Mouse (Mus musculus) limb, embryonic 12.5 days (tissue): ENCODE measurements around the gene Cbx5. TPM values are rescaled to one million over a fixed set of nuclear protein-coding genes. Genes with fewer than 3 reads are reported as not detected.

Experiments
- ATAC-seq: fragments of 200-750 bp; cut with Nextera tagmentation; 2 replicates; pipeline ENCODE4 v1.8.0; 2017; ENCODE audit warnings: low read depth, moderate TSS enrichment; ENCODE audit not compliant: insufficient number of reproducible peaks, insufficient read depth, low FRiP score, low TSS enrichment
- H3K27ac ChIP-seq: fragments of 300-500 bp; sonication (generic); 2 replicates; pipeline ENCODE4 v1.5.1; 2016; ENCODE audit warnings: mild to moderate bottlenecking, moderate library complexity
- H3K27me3 ChIP-seq: fragments of 300-500 bp; sonication (generic); 2 replicates; pipeline ENCODE4 v1.6.1; 2016; ENCODE audit warnings: mild to moderate bottlenecking, moderate library complexity
- H3K36me3 ChIP-seq: fragments of 300-500 bp; sonication (generic); 2 replicates; pipeline ENCODE4 v1.6.1; 2016; ENCODE audit warnings: mild to moderate bottlenecking, moderate library complexity
- H3K4me1 ChIP-seq: fragments of 300-500 bp; sonication (generic); replicated peaks from 2 replicates; pipeline ENCODE4 v1.6.1; 2016
- H3K4me2 ChIP-seq: fragments of 300-500 bp; sonication (generic); 2 replicates; pipeline ENCODE4 v1.6.1; 2016; ENCODE audit warnings: mild to moderate bottlenecking, moderate library complexity
- H3K4me3 ChIP-seq: fragments of 300-500 bp; sonication (generic); replicated peaks from 2 replicates; pipeline ENCODE4 v1.5.1; 2016; ENCODE audit warnings: mild to moderate bottlenecking
- H3K9ac ChIP-seq: fragments of 300-500 bp; sonication (generic); replicated peaks from 2 replicates; pipeline ENCODE4 v1.6.1; 2016; ENCODE audit warnings: mild to moderate bottlenecking, moderate library complexity
- H3K9me3 ChIP-seq: fragments of 300-500 bp; sonication (generic); 2 replicates; pipeline ENCODE4 v1.6.1; 2016; ENCODE audit warnings: mild to moderate bottlenecking, moderate library complexity
- WGBS: fragments of 180-500 bp; shearing (Covaris S2); methylation state at CpG from one replicate; pipeline ENCODE4 v1.1.7; 2016; 5-methylcytosine and 5-hydroxymethylcytosine counted together
- polyA plus RNA-seq: library from polyadenylated mRNA; unstranded; fragments of >200 nt; fragmentation: Nextera tagmentation; extraction: Ambion mirVana; gene quantifications from 2 replicates; pipeline ENCODE4 v1.2.1, GENCODE M21; 2016

Gene Cbx5
- polyA plus RNA-seq, 1 experiment from 2014 or later = 201 TPM

- Histone ChIP-seq H3K9ac (0 out of 2 replicates have a peak overlapping the region, but pooled peaks have one; percentile 18), H3K27me3 (peaks cover 48% of the 10 kb centered on the region), H3K4me1 (peaks cover 14% of the 10 kb centered on the region), H3K36me3 (no peaks in the 10 kb centered on the region), H3K4me3 (no peak overlapping the region), H3K4me2 (peak overlapping the region; percentile 6), H3K27ac (no peak overlapping the region), H3K9me3 (no peaks in the 10 kb centered on the region)
- 24% methylated on average over 32 of the region's 32 CpGs for WGBS
- ATAC-seq = no peak
Measured at GRCm38 (mm10) chr15:103155366-103156321, 84.0 kb downstream of the Cbx5 start.

- H3K4me2 ChIP-seq = no peak overlapping the region
- 93% methylated on average over 4 of the region's 4 CpGs for WGBS
- peaks cover 65% of the 10 kb centered on the region for H3K27me3 ChIP-seq
- peaks cover 10% of the 10 kb centered on the region for H3K4me1 ChIP-seq
- H3K9me3 ChIP-seq = no peaks in the 10 kb centered on the region
- no peaks in the 10 kb centered on the region for H3K36me3 ChIP-seq
- H3K27ac ChIP-seq = no peak overlapping the region
- ATAC-seq = no peak
- no peak overlapping the region for H3K9ac ChIP-seq
- H3K4me3 ChIP-seq = no peak overlapping the region
Measured at GRCm38 (mm10) chr15:103152890-103153610, 86.6 kb downstream of the Cbx5 start.

DNA sequence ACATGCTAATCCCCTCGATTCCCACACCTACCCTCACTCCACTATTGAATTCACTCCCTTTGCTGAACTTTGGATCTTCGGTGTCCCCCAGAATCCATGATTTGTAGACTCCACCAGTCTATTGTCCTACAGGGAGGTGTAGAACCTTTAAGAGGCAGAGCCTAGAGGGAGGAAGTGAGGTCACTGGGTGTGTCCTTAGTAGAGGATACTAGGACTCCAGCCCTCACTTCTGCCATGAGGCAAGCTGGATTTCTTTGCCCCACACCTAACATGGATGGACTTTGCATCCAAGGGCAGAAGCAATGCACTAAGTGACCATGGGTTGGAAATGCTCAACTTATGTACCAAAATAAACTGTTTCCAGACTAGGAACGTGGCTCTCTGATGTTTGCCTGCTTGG lies 87.2 kb downstream of the Cbx5 start:
- Histone ChIP-seq H3K9me3 (no peaks in the 10 kb centered on the region), H3K27ac (no peak overlapping the region), H3K4me2 (no peak overlapping the region), H3K9ac (no peak overlapping the region), H3K4me1 (peaks cover 10% of the 10 kb centered on the region), H3K36me3 (no peaks in the 10 kb centered on the region), H3K4me3 (no peak overlapping the region), H3K27me3 (peaks cover 66% of the 10 kb centered on the region)
- ATAC-seq = no peak
- WGBS = 83% methylated on average over 3 of the region's 3 CpGs

DNA sequence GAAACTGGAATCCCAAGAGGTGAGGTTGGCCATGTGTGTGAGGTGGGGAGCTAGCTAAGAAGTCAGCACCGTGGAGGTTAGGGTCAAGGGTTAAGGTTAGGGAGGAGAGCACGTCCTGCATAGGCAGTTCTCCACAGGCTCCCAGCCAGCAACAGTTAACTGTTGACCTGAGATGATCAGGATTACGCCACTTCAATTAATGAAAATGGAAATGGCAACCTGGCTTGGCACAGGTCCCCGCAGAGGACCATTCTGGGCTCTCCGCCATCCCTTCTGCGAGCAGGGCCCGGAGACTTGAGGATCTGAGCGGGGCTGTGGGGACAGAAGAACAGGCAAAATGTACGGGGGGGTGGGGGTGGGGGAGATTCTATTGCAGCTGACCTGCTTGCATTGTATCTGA lies 91.8 kb downstream of the Cbx5 start:
- no peak overlapping the region for H3K27ac ChIP-seq

GRCm38 (mm10) chr15:103147422-103147690 lies 92.3 kb downstream of the Cbx5 start:
- H3K9ac ChIP-seq = no peak overlapping the region; the same call in 1 of the 2 replicates
- H3K27ac ChIP-seq = no peak overlapping the region
- ATAC-seq = no peak
- no peaks in the 10 kb centered on the region for H3K36me3 ChIP-seq
- no peaks in the 10 kb centered on the region for H3K9me3 ChIP-seq
- H3K4me1 ChIP-seq = peaks cover 9% of the 10 kb centered on the region
- peak overlapping the region; percentile 46 for H3K4me3 ChIP-seq
- H3K4me2 ChIP-seq = peak overlapping the region; percentile 84
- peaks cover 76% of the 10 kb centered on the region for H3K27me3 ChIP-seq
- 29% methylated on average over 3 of the region's 3 CpGs for WGBS

More for the DNA sequence above, 91.8 kb downstream of the Cbx5 start:
- H3K4me1 ChIP-seq = peaks cover 9% of the 10 kb centered on the region
- 68% methylated on average over 9 of the region's 9 CpGs for WGBS
- H3K36me3 ChIP-seq = no peaks in the 10 kb centered on the region
- H3K9me3 ChIP-seq = no peaks in the 10 kb centered on the region
- H3K27me3 ChIP-seq = peaks cover 77% of the 10 kb centered on the region
- no peak overlapping the region for H3K4me2 ChIP-seq
- no peak overlapping the region for H3K9ac ChIP-seq
- H3K4me3 ChIP-seq = 0 out of 2 replicates have a peak overlapping the region, but pooled peaks have one; percentile 46
- ATAC-seq = no peak

- Histone ChIP-seq H3K4me3 (peak overlapping the region; percentile 46), H3K9ac (peak overlapping the region; percentile 67), H3K27me3 (peaks cover 72% of the 10 kb centered on the region), H3K4me2 (peak overlapping the region; percentile 84), H3K36me3 (no peaks in the 10 kb centered on the region), H3K27ac (no peak overlapping the region), H3K4me1 (peaks cover 9% of the 10 kb centered on the region), H3K9me3 (no peaks in the 10 kb centered on the region)
- ATAC-seq = 0 out of 2 replicates have a peak, but pooled peaks have one; percentile 15
- WGBS = under 1% methylated on average over 57 of the region's 57 CpGs
Measured at GRCm38 (mm10) chr15:103146627-103147421, 92.8 kb downstream of the Cbx5 start.

DNA sequence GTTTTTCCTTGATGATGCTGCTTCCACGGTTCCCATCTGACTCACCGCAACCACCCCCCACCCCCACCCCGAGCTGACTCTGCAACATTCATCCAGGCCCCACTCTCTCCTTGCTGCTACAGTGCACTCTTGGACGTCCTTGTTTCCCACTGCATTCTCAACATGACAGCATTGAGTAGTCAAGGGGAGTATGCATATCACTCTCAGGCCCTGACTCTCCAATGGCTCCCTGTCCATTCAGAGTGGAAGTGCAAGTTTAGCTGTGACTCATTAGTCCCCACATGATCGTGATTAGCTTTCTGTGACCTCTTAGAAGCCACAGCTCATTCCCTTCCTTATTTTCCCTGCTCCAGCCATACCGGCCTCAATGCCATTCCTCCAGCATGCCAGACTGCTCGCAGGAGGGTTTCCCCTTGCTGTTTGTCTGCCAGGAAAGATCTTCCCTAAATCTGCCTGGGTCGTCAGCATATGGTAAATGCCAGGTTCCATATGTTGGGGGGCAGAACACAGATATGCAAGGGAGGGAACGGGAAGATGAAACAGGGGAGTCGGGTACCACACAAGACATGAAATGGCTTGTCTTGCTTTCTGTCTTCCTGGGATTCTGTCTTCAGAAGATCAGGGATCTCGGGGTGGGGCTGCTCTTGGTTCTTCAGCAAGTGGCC lies 93.8 kb downstream of the Cbx5 start:
- Histone ChIP-seq H3K4me2 (no peak overlapping the region), H3K9me3 (no peaks in the 10 kb centered on the region), H3K4me1 (peaks cover 9% of the 10 kb centered on the region), H3K27me3 (peaks cover 81% of the 10 kb centered on the region), H3K4me3 (no peak overlapping the region), H3K36me3 (no peaks in the 10 kb centered on the region), H3K9ac (no peak overlapping the region), H3K27ac (no peak overlapping the region)
- WGBS = 54% methylated on average over 11 of the region's 11 CpGs
- ATAC-seq = no peak

- H3K4me3 ChIP-seq = no peak overlapping the region
- no peak overlapping the region for H3K27ac ChIP-seq
- peaks cover 89% of the 10 kb centered on the region for H3K27me3 ChIP-seq
- no peak overlapping the region for H3K9ac ChIP-seq
- H3K36me3 ChIP-seq = no peaks in the 10 kb centered on the region
- no peak for ATAC-seq
- H3K4me1 ChIP-seq = peaks cover 9% of the 10 kb centered on the region
- no peaks in the 10 kb centered on the region for H3K9me3 ChIP-seq
- 38% methylated on average over 3 of the region's 3 CpGs for WGBS
- H3K4me2 ChIP-seq = no peak overlapping the region
Measured at GRCm38 (mm10) chr15:103144176-103144575, 95.4 kb downstream of the Cbx5 start.
